Mouse (Mus musculus) spleen, embryonic (tissue): ENCODE results near the gene Oas1d.
"Not testable (repeated sequence)": the region's sequence is repeated elsewhere in the genome, so short reads cannot be mapped to it uniquely, and the experiment has no call there.

Source experiments
- CTCF ChIA-PET: fragments of 350-600 bp; sonication (Branson Sonifier 250); formaldehyde crosslinking; loops from one replicate; lab custom pipeline; 2022; lab: Charles Lee

Gene Oas1d

DNA sequence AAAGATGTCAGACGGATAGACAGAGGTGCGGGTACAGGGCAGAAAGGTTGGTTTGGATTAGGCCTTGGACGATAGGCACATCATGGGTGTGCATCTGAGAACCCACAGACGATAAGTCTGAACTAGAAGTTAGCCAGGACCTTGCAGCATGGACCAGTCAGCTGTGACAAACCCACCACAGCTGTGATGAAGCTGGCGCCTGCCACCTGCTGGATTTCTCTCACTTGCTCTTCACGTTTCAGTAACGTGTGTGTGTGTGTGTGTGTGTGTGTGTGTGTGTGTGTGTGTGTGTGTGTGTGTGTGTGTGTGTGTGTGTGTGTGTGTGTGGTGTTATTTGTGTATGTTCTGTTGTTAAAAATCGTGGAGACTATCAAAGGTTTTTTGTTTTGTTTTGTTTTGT lies at the start of gene Oas1d:
Oas1d (plus strand) TSS at position 333 of the 400 bp plus-strand sequence.
- CTCF ChIA-PET = not testable (repeated sequence)

DNA sequence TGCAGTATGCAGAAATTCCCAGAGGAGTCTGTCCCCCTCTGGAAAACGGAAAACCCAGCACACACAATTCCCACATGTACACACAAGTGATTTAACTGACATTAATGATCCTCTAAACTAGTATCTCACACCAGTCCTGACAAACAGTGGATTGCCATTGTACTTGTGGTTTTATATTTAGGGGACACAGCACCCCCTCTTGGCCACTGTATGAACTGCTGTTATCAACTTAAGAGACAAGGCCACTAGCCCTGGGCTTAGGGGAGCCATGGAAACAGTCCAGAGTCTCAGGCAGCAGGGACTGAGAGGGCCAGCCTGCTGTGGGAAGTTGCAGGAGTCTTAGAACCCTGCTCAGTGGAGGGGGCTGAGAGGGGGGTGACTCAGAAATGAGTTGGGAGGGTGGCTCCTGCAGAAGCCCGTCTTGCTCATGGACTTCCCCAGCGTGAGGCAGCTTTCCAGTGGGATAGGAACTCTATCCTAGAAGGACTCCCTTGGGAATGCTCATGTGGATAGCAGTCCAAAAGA lies 48.9 kb upstream of the Oas1d start:
- CTCF ChIA-PET = no interaction called here

DNA sequence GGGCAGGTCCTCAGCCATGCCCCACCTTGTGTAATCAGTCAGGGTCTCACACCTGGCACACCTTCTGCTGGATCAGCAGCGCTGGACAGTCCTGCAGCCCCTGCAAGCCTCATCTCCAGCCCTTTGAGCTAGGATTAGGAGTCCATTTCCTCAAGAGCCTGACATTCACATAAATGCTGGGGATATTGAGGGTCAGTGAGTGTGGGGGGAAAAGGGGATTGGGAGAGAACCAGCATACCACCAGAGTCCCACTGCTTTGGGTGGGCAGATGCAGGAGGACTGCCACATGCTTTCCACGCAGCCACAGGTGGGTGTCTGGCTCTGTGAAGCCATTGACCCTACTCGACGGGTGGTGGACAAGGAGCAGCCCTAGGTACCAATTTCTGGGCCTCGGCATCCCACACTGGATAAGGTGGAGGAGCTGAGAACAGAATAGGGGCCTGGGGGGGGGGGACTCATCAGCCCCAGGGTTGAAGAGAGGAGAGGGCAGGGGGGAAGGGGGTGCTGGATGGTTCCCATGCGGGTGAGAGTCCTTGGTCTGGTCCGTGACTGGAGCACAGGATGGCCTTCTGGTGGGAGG lies 44.8 kb upstream of the Oas1d start:
- CTCF ChIA-PET = interaction anchor here (0.6 kb wide), 1 partner anchor 1800 kb away, joined by 6 read pairs; no protein-coding TSS in a partner anchor

DNA sequence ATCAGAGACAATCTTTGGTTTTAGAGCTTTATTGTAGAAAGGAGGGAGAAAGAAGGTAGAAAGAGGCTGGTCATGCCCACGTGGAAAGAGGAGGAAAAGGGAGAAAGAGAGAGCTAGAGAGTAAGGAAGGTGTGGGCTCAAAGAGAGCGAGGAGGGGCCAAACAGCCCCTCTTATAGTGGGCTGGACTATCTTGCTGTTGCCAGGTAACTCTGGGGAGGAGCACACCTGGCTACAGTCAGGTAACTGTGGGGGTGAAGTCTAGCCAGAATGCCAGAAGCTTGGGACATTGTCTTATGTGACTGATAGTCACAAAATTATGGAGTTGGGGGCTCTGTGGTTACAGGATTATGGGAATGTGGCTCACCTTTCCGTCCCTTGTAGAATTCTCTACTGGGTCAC lies 44.3 kb upstream of the Oas1d start:
- CTCF ChIA-PET = no interaction called here

DNA sequence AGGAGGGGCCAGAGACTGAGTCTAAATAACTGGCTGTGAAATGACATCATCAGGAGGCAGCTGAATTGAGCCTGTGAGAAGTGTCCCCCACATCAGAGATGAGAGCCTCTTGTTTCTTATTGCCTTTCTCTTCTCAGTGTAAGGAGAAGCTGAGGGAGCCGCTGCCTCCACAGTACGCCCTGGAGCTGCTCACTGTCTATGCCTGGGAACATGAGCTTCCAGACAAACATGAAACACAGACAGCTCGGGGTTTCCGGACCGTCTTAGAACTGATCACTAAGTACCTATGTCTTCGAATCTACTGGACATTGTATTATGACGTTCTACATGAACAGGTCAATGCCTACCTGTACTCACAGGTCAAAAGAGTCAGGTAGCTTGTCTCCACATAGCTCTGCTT lies 43.6 kb upstream of the Oas1d start:
- CTCF ChIA-PET = no interaction called here

DNA sequence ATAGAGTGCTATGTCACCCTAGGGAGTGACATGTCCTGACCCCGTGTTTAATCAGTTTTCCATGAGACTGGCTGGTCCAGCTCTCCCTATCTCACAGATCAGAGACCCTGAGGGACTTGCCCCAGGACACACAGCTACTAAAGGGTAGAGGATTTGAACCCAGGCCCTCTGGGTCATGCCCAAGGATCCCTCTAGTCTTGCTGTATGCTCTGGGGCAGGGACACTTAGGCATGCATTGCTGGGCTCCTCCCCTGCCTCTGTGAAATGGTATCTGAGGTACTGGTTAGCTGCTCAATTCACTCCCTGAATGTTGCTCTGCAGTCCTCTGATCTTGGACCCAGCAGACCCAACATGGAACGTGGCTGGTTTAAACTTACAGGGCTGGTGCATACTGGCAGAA lies 42.9 kb upstream of the Oas1d start:
- CTCF ChIA-PET = no interaction called here

DNA sequence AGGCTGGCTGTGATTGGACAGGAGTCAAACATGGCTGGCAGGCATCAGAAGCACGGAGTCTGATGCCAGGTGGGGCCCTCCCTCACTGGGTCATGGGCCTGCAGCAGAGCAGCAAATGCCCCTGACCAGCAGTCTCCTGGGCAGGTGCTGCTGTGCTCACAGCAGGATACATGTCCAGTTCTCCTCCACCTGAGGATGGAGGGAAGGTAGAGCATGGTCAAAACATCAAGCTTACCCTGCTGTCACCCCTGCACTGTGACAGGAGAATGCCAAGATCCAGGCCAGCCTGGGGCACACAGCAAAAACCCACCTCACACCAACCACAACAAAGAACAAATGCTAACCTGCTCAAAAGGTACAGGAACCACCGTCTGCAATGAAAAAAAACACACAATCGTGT lies 37.5 kb upstream of the Oas1d start:
- CTCF ChIA-PET = not testable (repeated sequence)

DNA sequence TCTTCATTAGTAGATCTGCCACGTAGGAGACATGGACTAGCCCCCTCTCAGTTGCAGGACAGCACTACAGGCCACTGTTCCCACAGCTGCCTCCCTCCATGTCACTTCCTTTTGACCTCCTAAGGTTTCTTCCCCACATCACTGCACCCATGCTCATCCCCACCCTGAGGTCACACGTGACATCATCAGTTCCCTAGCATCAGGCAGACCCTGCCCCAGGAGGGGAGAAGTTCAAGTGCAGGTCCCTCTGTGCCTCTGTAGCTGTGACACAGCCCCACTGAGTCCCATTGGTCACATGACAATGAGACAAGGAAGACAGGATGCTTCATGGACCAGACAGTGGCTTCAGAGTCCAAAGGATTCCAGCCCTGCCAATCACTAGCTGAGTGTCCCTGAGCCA lies 36.9 kb upstream of the Oas1d start:
- CTCF ChIA-PET = not testable (repeated sequence)

DNA sequence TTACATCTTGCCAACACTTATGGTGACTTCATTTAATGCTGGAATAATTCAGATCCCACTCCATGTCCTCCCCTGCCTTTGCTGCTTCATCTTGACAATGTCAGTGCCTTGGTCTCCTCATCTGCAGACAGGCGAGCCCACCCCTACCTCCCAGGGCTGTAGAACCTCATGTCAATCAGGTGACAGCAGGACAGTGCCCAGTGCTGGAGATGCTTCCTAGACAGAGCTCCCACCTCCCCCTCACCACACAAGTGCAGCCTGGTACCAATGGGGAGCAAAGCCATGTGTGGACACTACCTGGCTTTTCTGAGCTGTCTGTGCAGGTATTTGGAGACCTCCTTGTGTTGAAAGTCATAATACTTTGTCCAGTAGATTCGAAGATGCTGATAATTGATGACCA lies 35.5 kb upstream of the Oas1d start:
- CTCF ChIA-PET = not testable (repeated sequence)

DNA sequence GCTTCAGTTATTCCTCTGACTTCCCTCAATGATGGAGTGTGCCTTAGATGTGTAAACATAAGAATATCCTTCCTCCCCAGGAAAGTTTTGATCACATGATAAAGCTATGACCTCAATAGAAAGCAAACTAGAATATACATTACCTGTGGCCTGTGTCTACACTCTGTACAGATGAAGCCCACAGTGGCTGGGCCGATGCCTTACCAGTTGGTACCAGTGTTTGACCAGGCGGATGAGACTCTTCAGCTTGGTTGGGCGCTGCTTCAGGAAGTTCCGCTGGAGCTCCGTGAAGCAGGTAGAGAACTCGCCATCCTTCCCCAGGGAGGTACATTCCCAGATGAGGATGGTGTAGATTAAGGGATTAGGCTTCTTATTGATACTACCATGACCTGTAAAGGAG lies 32.7 kb upstream of the Oas1d start:
- CTCF ChIA-PET = not testable (repeated sequence)

DNA sequence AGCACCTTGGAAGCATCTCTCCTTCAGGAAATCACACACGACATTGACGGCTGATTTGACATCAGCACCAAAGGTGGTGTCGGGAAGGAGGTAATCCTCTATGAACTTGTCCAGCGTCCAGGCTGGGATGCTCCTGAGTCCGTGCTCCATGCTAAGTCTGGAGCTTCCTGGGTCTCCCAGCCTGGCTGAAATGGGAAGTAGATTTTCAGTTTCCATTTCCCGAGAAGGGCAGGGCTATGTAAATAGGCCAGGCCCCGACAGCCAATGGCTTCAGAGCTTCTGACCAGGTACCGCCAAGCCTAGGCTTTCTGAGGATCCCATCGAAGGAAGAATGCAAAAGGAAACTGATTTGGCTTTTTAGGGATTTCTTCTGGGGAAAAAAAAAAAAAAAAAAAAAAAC lies 26.9 kb upstream of the Oas1d start, which contains the start of gene Oas1g:
Oas1g (minus strand) TSS at position 201 of the 400 bp plus-strand sequence.
- CTCF ChIA-PET = interaction anchor here (0.7 kb wide), 1 partner anchor 913 kb away, joined by 5 read pairs; no protein-coding TSS in a partner anchor

DNA sequence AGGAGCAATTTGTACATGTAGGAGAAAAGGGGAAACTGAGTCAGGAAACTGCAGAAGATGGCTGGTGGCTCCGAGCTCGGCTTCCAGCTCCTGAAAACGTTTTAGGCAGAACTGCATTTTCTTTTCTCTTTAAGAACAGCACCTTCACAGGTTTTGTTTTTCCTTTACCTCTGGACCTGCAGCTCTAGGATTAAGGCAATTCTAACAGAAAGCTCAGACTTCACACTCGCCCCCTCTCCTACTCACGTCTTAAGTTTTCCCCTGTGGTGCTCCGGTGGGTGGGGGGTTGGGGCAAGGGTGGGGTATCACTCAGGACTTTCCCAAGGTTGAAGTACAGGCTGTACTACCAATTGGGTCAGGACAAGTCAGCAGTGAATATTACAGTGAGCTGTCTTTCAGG lies 26.5 kb upstream of the Oas1d start:
- CTCF ChIA-PET = interaction anchor here (0.7 kb wide), 1 partner anchor 912 kb away, joined by 5 read pairs; no protein-coding TSS in a partner anchor

DNA sequence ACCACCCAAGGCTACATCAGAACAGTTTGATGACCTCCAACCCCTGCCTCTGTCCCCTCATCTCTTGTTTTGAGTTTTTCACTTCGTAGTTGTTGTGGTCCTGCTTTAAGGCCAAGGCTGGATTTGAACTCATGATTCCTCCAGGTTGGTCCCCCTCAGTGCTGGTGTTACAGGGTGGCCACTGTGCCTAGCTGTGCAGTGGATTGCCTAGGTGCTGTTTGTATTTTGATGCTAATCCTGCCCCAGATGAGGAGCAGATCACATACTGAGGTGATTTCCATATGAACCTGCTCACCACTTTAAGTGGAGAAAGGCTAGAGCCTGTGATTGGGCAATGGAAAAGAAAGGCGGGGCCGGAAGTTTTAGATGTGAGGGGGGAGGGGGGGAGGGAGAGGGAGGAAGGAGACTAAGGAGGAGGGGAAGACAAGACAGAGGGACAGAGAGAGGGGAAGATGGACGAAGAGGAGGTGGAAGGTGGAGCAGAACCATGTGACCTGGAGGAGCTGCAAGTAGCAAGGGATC lies 26.0 kb upstream of the Oas1d start:
- CTCF ChIA-PET = interaction anchor here (0.6 to 0.7 kb wide), 2 partner anchors 20 to 912 kb away, joined by 5 to 8 read pairs; no protein-coding TSS in a partner anchor

DNA sequence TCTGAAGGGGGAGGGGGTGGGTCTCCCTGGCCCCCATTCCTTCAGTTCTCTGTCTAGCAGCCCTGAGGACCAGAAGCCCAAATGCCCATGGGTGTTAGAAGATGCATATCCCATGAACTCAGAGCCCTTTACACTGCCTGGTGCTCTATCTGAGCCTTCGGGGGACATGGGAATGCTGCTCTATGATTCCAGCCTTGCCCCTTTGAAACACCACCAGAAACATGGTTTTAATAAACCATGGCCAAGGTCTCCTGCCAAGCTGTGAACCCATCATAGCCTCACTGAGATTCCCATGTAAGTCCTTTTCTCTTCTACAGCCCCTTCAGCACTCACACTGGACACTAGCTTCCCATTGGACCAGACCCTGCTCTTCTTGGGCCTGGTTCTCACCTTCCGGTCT lies 24.3 kb upstream of the Oas1d start:
- CTCF ChIA-PET = no interaction called here

DNA sequence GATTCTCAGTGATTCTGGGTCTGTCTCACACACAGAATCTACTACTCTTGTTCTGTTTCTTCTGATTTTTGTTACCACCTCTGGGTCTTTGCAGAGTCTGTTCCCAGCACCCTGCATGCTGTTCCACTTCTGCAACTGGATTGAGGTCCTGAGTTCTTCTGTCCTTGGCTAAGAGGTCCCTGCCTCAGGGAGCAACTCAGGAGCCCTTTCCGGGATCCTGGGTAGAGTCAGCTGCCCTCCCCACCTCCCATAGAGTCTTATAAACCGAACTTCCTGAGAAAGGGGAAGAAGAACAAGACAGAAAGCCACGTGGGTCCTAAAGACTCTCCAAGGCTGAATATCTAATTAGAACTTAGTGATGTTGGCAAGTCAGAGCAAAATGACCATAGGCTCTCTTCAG lies 23.3 kb upstream of the Oas1d start:
- CTCF ChIA-PET = no interaction called here

DNA sequence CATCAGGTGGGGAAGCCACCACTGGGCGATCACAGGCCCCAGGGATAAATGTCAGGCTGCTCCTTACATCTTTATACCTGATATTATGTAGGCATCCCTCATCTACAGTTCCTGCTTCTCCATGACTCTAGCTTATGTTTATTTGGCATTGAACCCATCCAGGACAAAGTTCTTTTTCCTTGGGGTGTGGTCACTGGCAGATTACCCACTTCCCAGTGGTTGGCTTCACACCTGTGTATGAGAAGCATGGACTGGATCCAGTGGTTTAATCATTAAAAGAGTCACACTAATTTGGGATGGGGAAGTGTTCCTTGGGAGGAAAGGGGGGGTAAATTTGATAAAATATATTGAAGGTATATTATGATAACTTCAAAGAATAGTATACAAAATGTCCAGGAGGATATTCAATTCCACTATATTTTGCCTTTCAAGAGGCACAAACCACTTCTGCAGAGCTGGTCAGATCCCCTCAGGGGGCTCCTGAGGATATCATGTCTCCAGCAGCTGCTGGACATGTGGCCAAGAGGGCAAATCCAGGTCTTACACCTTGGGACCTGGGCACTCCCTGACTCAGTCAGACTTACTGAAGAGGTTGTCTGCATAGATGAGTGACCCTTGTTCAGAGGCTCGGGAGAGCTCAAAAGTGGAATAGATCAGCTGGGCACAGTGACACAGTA lies 22.6 kb upstream of the Oas1d start:
- CTCF ChIA-PET = not testable (repeated sequence)

DNA sequence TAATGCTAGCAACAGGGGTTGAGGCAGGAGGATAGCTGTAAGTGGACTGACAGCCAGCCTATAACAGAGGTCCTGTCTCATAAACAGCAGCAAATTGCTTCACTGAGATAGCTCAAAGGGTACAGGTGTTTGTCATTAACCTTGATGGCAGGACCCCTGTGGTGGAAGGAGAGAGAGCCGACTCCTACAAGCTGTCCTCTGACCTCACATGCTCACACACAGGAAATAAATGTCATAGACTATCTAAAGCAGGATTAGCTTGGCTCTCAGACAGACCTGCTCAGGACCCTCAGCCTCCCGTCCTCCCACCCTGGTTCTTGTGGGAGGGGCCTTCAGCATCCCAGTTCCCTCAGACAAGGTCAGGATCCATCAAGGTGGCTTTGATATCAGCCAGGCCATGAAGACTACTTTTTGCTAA lies 22.1 kb upstream of the Oas1d start:
- CTCF ChIA-PET = no interaction called here

DNA sequence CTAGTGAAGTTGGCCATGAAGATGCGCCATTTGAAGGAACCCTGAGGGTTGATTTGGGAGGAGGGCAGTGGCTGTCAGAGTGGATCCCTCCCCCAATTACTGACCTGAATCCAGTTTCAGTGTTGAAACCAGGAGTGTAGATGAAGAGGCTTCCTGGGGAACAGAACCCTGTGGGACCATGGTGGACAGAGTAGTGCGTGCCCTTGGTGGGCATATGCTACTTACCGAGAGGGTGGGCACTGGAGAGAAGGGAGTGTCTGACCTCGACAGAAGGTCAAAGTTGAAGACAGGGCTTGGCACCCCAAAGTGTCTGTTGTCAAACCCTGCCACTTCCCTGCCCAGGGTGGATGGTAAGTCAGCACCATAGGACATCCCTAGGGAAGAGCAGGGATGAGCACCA lies 20.5 kb upstream of the Oas1d start:
- CTCF ChIA-PET = not testable (repeated sequence)

DNA sequence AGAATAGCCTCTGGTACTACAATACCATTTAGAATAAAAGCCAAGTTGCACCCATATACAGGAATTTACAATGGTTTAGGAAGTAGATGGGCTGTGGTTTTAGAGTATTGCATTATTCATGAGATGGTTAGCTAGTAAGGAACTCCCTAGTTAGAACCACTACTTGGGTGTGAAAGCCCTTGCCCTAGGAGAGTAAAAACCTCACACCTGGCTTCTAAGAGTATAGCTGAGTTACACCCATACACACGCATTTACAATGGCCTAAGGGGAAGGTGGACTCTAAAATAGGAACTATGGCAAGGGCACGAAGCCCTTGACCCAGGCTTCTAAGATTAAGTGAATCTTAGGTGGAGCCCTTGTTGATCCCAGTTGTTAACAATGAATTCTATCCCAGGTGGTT lies 19.6 kb upstream of the Oas1d start:
- CTCF ChIA-PET = not testable (repeated sequence)

DNA sequence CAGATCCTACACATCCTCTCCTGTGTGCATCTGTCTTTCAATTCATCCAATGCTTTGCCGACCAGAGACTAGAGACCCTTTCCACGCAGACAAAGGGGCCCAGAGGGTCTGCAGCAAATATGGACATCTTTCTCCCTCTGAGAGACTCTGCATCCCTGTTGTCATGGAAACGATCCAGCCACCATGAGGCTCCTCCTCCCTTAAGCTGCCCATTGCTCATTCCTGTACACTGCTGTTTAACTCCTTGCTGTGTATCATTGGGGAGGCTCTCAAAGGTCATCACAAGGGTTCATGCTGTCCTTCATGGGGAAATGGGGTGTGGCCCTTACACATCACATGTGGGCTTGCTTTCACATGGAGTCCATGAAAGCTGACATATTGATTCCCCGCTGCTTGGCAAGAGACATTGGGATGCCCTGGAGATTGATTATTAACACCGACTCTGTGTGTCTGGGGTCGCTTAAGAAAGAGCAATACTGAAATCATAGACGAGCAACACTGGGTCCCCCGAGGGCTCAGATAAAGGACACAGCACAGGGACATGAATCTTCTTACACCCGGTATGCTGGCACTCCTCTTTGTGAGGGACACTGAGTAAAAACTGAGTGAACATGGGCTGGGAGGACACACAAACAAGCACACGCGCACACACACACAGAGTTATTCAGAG lies 19.0 kb upstream of the Oas1d start:
- CTCF ChIA-PET = no interaction called here

DNA sequence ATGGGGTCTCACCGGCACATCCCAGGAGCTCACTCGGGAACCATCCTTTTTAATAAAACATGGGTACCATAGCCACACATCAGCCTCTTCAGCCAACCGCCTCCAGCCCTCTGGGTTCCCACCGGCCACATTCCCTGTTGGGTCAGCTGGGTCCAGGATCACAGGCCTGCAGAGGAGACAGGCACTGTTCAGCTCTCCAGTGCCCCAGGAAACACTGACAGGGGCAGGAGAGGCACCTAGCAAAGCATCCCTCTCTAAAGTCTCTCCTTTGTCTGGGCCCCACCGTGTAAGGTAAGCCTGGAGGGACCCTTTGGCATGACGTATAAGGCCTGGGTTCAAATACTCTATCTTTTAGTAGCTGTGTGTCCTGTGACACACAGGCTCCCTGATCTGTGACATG lies 16.0 kb upstream of the Oas1d start:
- CTCF ChIA-PET = no interaction called here

DNA sequence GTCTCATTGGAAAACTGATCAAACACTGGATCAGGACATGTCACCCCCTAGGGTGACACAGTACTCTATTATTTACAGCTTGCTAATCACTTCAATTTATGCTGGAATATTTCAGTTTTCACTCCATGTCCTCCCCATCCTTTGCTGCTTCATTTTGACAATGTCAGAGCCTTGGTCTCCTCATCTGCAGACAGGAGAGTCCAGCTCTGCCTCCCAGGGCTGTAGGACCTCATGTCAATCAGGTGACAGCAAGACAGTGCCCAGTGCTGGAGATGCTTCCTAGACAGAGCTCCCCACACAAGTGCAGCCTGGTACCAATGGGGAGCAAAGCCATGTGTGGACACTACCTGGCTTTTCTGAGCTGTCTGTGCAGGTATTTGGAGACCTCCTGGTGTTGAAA lies 15.6 kb upstream of the Oas1d start:
- CTCF ChIA-PET = no interaction called here
